Mouse (Mus musculus) c-Kit-negative CD71-positive TER-119-positive erythroid progenitor cells, embryonic 14.5 days (primary cell): Measurements from ENCODE around the gene Pitpnc1.

Experiments used
- DNase-seq: peaks from one replicate; pipeline ENCODE4 v3.0.0-alpha.2; 2013; ENCODE audit warnings: low read depth, low spot score

Pitpnc1 gene

GRCm38 (mm10) chr11:107327326-107327725, 143.2 kb downstream of the Pitpnc1 start:
- no peak for DNase-seq

GRCm38 (mm10) chr11:107325739-107326725, 144.5 kb downstream of the Pitpnc1 start:
- no peak for DNase-seq

GRCm38 (mm10) chr11:107325226-107325625, 145.3 kb downstream of the Pitpnc1 start:
- DNase-seq = no peak

- DNase-seq = no peak
Observed at GRCm38 (mm10) chr11:107323173-107323572, 147.3 kb downstream of the Pitpnc1 start.

GRCm38 (mm10) chr11:107322226-107322625, 148.3 kb downstream of the Pitpnc1 start:
- no peak for DNase-seq

- DNase-seq = no peak
Observed at GRCm38 (mm10) chr11:107321819-107322218, 148.7 kb downstream of the Pitpnc1 start.

GRCm38 (mm10) chr11:107319861-107320260, 150.6 kb downstream of the Pitpnc1 start:
- no peak for DNase-seq

GRCm38 (mm10) chr11:107317653-107318281, 152.7 kb downstream of the Pitpnc1 start:
- no peak for DNase-seq

- DNase-seq = no peak
Observed at GRCm38 (mm10) chr11:107315475-107315874, 155.0 kb downstream of the Pitpnc1 start.

GRCm38 (mm10) chr11:107310338-107311121, 160.0 kb downstream of the Pitpnc1 start:
- no peak for DNase-seq

- no peak for DNase-seq
Observed at GRCm38 (mm10) chr11:107306170-107306569, 164.3 kb downstream of the Pitpnc1 start.

GRCm38 (mm10) chr11:107302141-107302540, 168.4 kb downstream of the Pitpnc1 start:
- no peak for DNase-seq

- no peak for DNase-seq
Observed at GRCm38 (mm10) chr11:107300235-107300634, 170.3 kb downstream of the Pitpnc1 start.

- no peak for DNase-seq
Observed at GRCm38 (mm10) chr11:107299511-107300120, 170.9 kb downstream of the Pitpnc1 start.

- DNase-seq = no peak
Observed at GRCm38 (mm10) chr11:107296176-107296575, 174.3 kb downstream of the Pitpnc1 start.

GRCm38 (mm10) chr11:107292036-107292435, 178.5 kb downstream of the Pitpnc1 start:
- no peak for DNase-seq

GRCm38 (mm10) chr11:107288186-107288563, 182.3 kb downstream of the Pitpnc1 start:
- no peak for DNase-seq

- no peak for DNase-seq
Observed at GRCm38 (mm10) chr11:107287215-107288185, 183.0 kb downstream of the Pitpnc1 start.

GRCm38 (mm10) chr11:107285731-107286130, 184.8 kb downstream of the Pitpnc1 start:
- no peak for DNase-seq

GRCm38 (mm10) chr11:107283632-107284031, 186.9 kb downstream of the Pitpnc1 start:
- DNase-seq = no peak
